Mouse (Mus musculus) thymus, adult 2 months (tissue): ENCODE measurements around the gene Lrrk1.

ENCODE experiments used
- CTCF ChIP-seq: fragments of 200-500 bp; IDR thresholded peaks from 2 replicates; pipeline ENCODE4 v1.5.1; 2012; ENCODE audit warnings: mild to moderate bottlenecking, control low read depth, low read length, moderate library complexity, borderline replicate concordance; ENCODE audit not compliant: control insufficient read depth, poor library complexity, insufficient read depth; ENCODE audit errors: extremely low read depth
- POLR2A ChIP-seq: fragments of 200-500 bp; IDR thresholded peaks from 2 replicates; pipeline ENCODE4 v1.6.1; 2012; ENCODE audit warnings: mild to moderate bottlenecking, low read length, control low read depth, moderate library complexity; ENCODE audit not compliant: control insufficient read depth, poor library complexity, insufficient read depth; ENCODE audit errors: extremely low read depth

GRCm38 (mm10) chr7:66402876-66403275 is 14.7 kb upstream of the Lrrk1 start:
- TF ChIP-seq POLR2A (no peak), CTCF (no peak)
